Mouse (Mus musculus): Measurements from ENCODE around the gene Nav1.
"Not testable (repeated sequence)": the region's sequence is repeated elsewhere in the genome, so short reads cannot be mapped to it uniquely, and the experiment has no call there.

Nav1 gene

DNA sequence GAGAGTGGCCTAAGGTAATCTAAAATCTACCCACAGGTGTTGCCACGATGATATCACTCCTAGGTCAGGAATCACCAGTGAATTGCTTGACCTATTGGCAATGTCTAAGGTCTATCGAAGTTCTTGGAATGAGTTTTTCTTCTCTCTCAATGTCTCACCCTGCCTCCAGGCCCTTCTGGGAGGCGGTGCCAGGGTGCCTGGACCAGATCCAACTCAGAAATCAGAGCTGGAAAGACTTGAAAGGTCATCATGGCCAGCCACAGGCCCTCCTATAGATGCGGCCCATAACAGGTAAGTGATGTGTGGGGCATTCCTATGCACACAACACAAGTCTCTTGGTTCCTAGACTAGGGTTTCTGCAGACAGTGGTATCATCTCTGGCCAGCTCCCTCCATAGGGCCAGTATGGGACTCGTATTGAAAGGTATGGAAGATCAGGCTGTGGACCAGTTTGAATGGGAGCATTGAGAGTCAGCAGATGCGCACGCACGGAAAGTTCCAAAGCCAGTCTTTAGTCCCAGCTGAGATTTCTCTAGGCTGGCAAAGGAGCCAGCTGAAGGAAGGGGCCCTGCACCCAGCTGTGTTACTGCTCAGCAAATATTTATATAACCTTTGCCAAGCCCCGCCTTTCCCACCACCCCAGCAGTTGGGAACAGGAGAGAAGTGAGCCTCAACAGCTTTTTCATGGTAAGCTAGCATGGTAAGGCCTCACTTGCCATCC is 92.0 kb downstream of the Nav1 start:
- no peak for DNase-seq

- no peak for DNase-seq
These were observed 93.0 kb downstream of the Nav1 start for GRCm38 (mm10) chr1:135514046-135514445.

DNA sequence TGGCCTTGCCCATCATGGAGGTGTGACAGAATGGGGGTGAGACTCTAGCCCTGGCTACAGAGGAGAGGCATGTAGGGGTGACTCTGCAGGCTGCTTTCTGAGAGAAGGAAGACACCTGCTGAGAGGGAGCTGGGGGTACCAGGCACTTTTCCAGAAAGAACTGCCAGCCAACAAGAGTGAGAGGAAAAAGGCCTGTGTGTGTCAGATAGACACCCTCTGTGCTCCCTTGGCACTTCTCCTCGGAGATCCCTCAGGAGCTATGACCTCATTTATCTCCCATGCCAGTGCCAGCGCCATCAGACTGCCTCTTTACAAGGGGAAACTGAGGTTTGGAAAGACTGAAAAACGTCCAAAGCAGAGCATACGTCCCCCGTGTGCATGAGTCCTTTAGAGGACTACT is 93.6 kb downstream of the Nav1 start:
- DNase-seq, result no peak

DNA sequence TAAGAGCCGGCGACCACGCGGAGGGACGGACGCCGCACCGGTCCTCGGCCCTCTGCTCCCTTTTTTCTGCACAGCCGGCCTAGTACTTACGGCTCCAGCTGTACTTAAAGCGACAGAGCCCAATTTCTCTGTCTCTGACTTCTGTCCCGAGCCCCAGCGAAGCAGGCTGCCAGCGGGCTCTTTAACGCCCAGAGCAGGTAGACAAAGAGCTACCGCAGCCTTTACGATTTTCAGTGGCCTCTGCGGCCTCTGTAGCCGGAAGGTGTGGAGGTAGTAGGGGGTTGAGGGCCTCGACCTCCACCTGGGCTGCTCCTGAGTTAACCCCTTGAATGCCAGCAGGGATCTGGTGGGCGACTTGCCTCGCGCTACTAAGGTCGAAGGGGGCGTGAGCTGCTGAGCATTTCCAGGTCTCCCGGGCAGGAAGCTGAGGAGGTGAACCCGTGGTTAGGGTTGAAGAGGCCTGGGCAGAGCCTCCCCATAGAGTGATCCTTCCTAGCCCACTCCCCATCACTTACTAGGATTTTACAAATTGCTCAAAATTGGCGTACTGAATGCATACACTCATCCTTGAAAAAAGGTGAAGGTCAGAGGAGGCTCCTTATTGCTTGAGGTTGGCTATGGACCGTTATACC is 96.6 kb downstream of the Nav1 start:
- DNase-seq, result peak; percentile 69 to 80

GRCm38 (mm10) chr1:135509145-135510084 is 97.7 kb downstream of the Nav1 start:
- no peak for DNase-seq

DNA sequence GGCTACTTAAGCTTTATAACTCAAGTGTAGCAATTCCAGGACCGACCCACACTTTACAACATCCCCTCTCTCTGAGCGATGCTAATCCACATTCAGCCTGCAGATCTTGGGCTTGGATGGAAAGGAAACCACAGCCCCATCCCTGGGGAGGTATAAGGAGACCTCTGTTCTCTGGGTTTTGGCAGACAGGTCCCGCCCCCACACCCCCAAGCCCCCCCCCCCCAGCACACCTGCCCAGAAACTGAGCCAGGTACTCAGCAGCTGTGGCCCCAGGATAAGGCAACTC is 98.8 kb downstream of the Nav1 start:
- DNase-seq, result no peak

DNA sequence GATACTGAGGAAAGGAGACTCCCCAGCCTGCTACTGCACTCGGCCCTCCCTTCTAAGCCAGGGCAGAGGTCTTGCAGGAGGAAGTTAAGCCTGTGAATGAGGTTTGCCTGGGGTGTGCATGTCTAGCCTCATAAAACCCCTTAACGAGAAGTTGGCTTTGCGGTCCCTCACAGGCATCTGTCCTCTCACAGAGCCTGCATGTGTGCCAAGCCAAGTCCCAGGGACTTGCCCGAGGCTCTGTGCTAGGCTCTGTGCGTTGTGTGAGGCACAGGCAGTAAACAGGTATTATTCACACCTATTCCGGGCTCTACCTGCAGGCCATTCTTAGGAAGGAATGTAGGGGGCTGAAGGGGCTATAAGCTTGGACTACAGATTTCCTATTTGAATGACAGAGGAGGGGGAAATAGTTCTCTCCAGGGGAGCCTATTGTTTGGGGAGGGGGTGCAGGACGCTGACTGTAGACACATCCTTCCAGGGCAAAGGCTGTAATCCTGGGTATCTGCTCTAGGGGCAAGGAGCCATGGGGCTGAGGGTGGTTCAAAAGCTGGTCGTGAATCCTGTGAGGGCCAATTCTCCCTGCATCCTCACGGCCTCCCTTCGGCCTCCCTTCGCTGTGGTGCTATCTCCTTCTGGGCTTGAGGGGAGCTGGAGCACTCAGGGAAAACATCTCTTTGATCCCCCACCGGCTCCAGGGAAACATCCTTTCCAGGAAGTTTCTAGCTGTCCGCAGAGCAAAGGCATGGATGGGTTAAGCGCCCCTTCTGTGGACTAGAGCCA is 99.3 kb downstream of the Nav1 start:
- DNase-seq, result no peak

- no peak for DNase-seq
These were observed 101.6 kb downstream of the Nav1 start for GRCm38 (mm10) chr1:135505499-135505898.

DNA sequence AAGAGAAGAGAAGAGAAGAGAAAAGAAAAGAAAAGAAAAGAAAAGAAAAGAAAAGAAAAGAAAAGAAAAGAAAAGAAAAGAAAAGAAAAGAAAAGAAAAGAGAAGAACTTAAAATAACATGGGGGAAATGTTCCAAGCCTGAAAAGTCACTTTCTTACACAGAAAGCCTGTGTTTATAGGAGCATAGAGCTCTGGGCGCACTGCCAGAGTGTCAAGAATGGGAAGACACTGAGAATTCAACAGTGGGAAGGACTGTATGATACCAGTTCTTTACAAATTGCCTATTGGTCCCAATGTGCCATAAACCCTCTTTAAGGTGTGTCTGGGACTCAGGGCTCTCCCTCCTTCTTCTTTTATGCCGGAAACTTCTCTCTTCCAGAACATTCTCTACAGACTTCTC is 103.7 kb downstream of the Nav1 start:
- DNase-seq, result peak; percentile 67 to 68

DNA sequence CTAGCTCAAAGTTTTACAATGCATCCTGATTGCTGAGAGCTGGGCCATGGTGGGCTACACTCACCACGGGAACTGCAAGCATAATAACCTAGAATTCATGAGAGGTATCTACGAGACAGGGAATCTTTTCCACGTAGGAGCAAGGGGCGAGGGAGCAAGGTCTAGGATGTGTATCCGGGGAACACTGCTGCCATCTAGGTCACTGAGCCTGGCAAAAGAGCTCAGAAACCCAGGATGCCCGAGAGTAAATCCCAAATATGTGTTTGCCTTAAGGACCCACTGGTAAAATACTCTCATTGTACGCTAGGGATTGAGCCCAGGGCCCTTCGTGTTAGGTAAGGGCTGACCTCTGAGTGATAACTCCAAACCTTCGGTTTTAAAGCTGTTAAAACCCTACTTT is 104.3 kb downstream of the Nav1 start:
- no peak for DNase-seq

GRCm38 (mm10) chr1:135502135-135502534 is 105.0 kb downstream of the Nav1 start:
- peak in 1 of 2 experiments; percentile 54 for DNase-seq

DNA sequence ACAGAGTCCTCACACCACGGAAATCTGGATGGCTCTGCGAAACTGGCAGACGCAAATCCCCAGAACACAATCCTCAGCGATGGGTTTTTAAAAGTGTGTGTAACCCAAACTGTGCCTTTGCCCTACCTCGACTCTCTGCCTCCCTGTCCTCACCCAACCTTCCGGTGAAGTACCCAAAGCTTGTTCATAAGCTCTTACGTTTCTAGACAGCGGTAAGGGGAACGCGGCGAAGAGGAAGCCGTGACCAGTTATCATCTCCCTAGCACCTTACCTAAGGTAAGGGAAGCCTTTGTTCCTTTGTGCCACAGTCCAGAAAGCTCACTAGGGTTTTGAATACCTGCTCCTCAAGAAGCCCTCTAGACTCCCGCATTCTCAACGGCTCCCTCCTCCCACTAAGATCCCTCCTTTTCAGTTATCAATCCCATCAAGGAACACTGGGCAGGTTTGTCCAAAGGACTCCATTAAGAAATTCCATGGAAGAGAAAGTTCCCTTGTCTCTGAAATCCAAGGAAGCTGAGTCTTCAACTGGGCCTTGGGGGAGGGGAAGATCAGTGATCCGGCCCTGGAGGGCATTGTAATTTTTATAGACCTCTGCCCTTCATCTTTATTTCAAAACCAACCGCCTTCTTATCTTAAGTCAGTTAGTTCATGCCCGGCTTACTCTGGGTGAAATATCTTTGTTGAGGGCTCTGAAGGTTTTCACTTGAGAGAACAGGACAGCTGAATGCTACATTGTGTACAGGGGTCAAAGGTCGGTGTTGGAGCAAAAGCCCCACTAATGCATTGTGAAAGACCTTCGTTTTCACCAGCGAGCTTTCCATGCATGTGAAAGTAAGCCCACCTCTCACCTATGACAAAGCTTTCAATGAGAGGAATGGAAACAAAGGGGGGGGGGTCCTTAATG is 108.4 kb downstream of the Nav1 start:
- DNase-seq, result no peak

- no peak for DNase-seq
These were observed 112.0 kb downstream of the Nav1 start for GRCm38 (mm10) chr1:135495048-135495447.

DNA sequence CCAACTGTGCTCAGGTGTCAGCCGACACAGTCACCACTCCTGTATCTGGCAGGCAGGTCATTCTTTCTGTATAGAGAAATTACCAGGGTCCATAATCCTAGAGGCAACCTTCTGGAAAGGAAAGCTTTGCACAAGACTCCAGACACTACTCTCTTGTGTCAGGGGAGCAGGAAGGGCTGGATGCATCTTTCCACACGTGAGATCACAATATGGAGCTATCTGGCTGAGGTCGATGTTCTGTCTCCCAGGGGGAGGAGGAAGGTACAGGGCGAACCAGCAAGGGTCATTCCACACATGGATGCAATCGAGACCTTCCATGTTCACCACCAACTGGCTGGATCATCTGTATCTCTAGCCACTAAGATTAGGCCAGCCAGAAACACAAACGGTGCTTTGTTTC is 113.2 kb downstream of the Nav1 start:
- no peak for DNase-seq

DNA sequence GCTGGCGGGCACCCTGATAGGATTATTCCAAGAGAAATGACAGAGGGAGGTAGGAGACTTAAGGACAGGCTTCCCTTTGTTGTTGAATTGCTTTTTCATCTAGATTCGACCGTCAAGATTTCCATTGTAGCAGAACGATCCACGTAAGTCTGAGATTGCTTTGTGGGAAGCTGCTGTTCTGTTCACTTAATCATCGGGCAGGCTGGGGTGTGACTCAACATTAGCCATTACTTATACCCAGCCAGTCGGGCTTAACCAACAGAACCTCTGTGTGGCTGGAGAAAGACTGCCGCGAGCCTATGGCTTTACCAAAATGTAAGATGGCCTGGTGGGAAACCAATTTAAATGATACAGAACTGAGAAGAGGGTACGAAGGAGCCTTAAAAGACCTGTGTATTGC is 114.7 kb downstream of the Nav1 start:
- no peak for DNase-seq

DNA sequence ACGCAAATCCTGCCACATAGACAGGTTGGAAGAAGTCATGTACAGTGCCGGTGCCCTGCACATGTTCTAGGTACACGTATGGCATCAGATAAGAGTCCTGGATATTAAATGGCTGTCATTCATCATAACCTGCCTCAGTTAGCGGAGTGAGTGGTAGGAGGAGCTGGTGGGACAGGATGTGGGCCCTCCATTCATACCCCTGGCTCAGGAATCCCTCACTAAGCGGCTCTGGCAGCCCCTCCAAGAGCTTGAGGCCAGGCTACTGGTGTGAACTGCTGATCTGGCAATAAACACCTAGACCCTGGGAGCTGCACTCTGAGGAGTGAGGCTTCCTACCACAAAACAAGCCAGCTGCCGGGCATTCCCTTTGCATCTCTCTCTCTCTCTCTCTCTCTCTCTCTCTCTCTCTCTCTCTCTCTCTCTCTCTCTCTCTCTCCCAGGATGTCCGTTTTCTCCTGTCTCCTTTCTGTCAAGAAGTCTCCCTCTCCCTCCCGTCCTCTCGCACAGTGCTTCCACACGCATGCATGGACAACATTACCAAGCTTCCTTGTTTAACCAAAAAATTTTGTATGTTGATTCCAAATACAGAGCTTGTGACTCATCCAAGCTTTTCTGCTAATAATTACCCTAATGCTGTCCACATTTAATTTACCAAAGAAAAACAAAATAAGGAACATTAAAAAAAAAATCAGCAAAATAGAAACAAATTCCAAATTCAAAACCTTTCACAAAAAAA is 116.0 kb downstream of the Nav1 start:
- no peak for DNase-seq

- DNase-seq, result no peak
These were observed 118.2 kb downstream of the Nav1 start for GRCm38 (mm10) chr1:135488879-135489278.

- no peak for DNase-seq
These were observed 121.9 kb downstream of the Nav1 start for GRCm38 (mm10) chr1:135485179-135485578.

DNA sequence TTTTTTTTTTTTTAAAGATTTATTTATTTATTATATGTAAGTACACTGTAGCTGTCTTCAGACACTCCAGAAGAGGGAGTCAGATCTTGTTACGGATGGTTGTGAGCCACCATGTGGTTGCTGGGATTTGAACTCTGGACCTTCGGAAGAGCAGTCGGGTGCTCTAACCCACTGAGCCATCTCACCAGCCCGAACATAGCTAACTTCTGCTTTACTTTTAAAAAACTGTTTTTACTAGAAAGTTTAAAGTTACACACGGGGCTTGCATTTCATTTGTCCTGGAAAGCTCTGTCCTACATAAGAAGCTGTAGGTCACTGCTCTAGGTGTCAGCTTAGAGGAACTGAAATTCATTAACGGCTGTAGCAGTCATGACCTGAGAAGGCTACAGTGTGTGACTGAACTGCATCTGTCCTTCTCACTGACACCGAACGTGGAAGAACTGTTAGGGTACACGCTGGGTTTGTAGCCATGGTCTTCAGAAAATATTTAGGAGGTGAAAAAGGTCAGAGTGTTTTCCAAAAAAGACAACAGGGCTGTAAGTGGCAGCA is 122.5 kb downstream of the Nav1 start:
- DNase-seq, result not testable (repeated sequence)

GRCm38 (mm10) chr1:135483971-135484370 is 123.1 kb downstream of the Nav1 start:
- DNase-seq, result no peak

DNA sequence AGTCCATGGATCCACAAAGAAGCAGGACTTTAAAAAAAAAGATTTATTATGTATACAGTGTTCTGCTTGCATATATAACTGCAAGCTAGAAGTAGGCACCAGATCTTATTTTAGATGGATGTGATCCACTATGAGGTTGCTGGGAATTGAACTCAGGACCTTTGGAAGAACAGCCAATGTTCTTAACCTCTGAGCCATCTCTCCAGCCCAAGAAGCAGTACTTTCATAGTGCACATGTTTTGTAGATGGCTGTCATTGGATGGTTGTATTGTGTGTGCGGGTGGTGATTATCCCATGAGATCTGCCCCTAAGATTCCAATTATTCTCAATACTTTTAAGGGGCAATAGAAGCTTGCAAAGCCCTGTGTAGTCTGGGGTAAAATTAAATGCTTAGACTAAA is 124.4 kb downstream of the Nav1 start:
- DNase-seq, result no peak
